Mouse (Mus musculus) embryonic facial prominence, embryonic 13.5 days (tissue): ENCODE results near the gene C130050O18Rik. TPM values are rescaled to one million over a fixed set of nuclear protein-coding genes. Genes with fewer than 3 reads are reported as not detected.
A peak's percentile ranks its signal among the peaks of the same experiment; 100 is the strongest.

Experiments
- ATAC-seq: fragments of 200-750 bp; cut with Nextera tagmentation; 2 replicates; pipeline ENCODE4 v1.8.0; 2017; ENCODE audit warnings: low read depth; ENCODE audit not compliant: insufficient number of reproducible peaks, insufficient read depth, low FRiP score, low TSS enrichment
- H3K27ac ChIP-seq: fragments of 300-500 bp; sonication (generic); 2 replicates; pipeline ENCODE4 v1.5.1; 2015; ENCODE audit warnings: moderate library complexity, mild to moderate bottlenecking, inconsistent platforms
- H3K27me3 ChIP-seq: fragments of 300-500 bp; sonication (generic); 2 replicates; pipeline ENCODE4 v1.6.1; 2015; ENCODE audit warnings: mild to moderate bottlenecking, inconsistent platforms
- H3K36me3 ChIP-seq: fragments of 300-500 bp; sonication (generic); 2 replicates; pipeline ENCODE4 v1.6.1; 2015; ENCODE audit warnings: mild to moderate bottlenecking, inconsistent platforms
- H3K4me1 ChIP-seq: fragments of 300-500 bp; sonication (generic); 2 replicates; pipeline ENCODE4 v1.6.1; 2015; ENCODE audit warnings: inconsistent platforms
- H3K4me2 ChIP-seq: fragments of 300-500 bp; sonication (generic); 2 replicates; pipeline ENCODE4 v1.6.1; 2015; ENCODE audit warnings: moderate library complexity, mild to moderate bottlenecking, inconsistent platforms
- H3K4me3 ChIP-seq: fragments of 300-500 bp; sonication (generic); 2 replicates; pipeline ENCODE4 v1.5.1; 2015; ENCODE audit warnings: mild to moderate bottlenecking, inconsistent platforms
- H3K9ac ChIP-seq: fragments of 300-500 bp; sonication (generic); 2 replicates; pipeline ENCODE4 v1.6.1; 2015; ENCODE audit warnings: mild to moderate bottlenecking, inconsistent platforms
- H3K9me3 ChIP-seq: fragments of 300-500 bp; sonication (generic); 2 replicates; pipeline ENCODE4 v1.6.1; 2016; ENCODE audit warnings: inconsistent platforms
- WGBS: fragments of 180-500 bp; shearing (Covaris S2); methylation state at CpG from one replicate; pipeline ENCODE4 v1.1.7; 2015; ENCODE audit warnings: mixed read lengths; 5-methylcytosine and 5-hydroxymethylcytosine counted together
- polyA plus RNA-seq: library from polyadenylated mRNA; unstranded; fragments of >200 nt; fragmentation: Nextera tagmentation; extraction: Ambion mirVana; gene quantifications from 2 replicates; pipeline ENCODE4 v1.2.1, GENCODE M21; 2015

Gene C130050O18Rik
- polyA plus RNA-seq, 1 experiment from 2014 or later = 3.1 TPM

- Histone ChIP-seq H3K27ac (no peak overlapping the region), H3K4me1 (peaks cover 29% of the 10 kb centered on the region), H3K4me3 (no peak overlapping the region), H3K27me3 (no peaks in the 10 kb centered on the region), H3K4me2 (no peak overlapping the region), H3K36me3 (no peaks in the 10 kb centered on the region), H3K9ac (0 out of 2 replicates have a peak overlapping the region, but pooled peaks have one; percentile 32), H3K9me3 (no peaks in the 10 kb centered on the region)
- WGBS = 82% methylated on average over 8 of the region's 8 CpGs
- ATAC-seq = no peak
Observed at GRCm38 (mm10) chr5:139403692-139404260, 1.3 kb upstream of the C130050O18Rik start.

GRCm38 (mm10) chr5:139405478-139405877 is 398 bp downstream of the C130050O18Rik start:
- Histone ChIP-seq H3K4me1 (peaks cover 31% of the 10 kb centered on the region), H3K36me3 (no peaks in the 10 kb centered on the region), H3K9ac (peak overlapping the region; percentile 27; the same call in 1 of the 2 replicates), H3K27ac (peak overlapping the region; percentile 78; the same call in 1 of the 2 replicates), H3K9me3 (no peaks in the 10 kb centered on the region), H3K4me2 (no peak overlapping the region), H3K27me3 (no peaks in the 10 kb centered on the region), H3K4me3 (no peak overlapping the region)
- no peak for ATAC-seq
- 72% methylated on average over 7 of the region's 7 CpGs for WGBS

DNA sequence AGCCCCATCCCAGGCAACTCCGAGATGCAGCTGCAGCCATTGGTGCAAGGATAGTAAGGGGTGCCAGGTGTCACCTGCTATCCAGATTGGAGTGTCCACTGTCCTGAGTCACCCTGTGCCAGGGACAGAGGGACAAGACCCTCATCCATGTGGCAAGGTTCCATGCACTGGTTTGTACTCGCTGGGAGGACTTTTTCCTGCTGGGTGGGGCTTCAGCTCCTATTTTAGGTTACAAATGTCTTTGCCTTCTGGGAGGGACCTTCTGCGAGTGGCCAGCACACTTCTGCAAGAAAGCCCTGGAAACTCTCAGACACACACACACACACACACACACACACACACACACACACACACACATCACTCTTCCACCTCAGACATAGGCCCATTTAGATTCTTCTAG is 873 bp downstream of the C130050O18Rik start:
- Histone ChIP-seq H3K4me1 (peaks cover 31% of the 10 kb centered on the region), H3K9me3 (no peaks in the 10 kb centered on the region), H3K27ac (peak overlapping the region; percentile 78; the same call in 1 of the 2 replicates), H3K9ac (no peak overlapping the region), H3K36me3 (no peaks in the 10 kb centered on the region), H3K4me2 (no peak overlapping the region), H3K4me3 (no peak overlapping the region), H3K27me3 (no peaks in the 10 kb centered on the region)
- WGBS = 72% methylated on average over 3 of the region's 3 CpGs
- ATAC-seq = no peak

- Histone ChIP-seq H3K9me3 (no peaks in the 10 kb centered on the region), H3K4me2 (peak overlapping the region; percentile 32), H3K27ac (peak overlapping the region; percentile 78), H3K27me3 (no peaks in the 10 kb centered on the region), H3K4me3 (0 out of 2 replicates have a peak overlapping the region, but pooled peaks have one; percentile 7), H3K36me3 (no peaks in the 10 kb centered on the region), H3K9ac (no peak overlapping the region), H3K4me1 (peaks cover 31% of the 10 kb centered on the region)
- 82% methylated on average over 14 of the region's 14 CpGs for WGBS
- ATAC-seq = no peak
Observed at GRCm38 (mm10) chr5:139407121-139407885, 2.2 kb downstream of the C130050O18Rik start.

GRCm38 (mm10) chr5:139408511-139408910 is 3.4 kb downstream of the C130050O18Rik start:
- Histone ChIP-seq H3K9ac (no peak overlapping the region), H3K4me3 (no peak overlapping the region), H3K27me3 (no peaks in the 10 kb centered on the region), H3K4me1 (peaks cover 31% of the 10 kb centered on the region), H3K4me2 (no peak overlapping the region), H3K36me3 (no peaks in the 10 kb centered on the region), H3K9me3 (no peaks in the 10 kb centered on the region), H3K27ac (no peak overlapping the region)
- no peak for ATAC-seq
- 81% methylated on average over 7 of the region's 7 CpGs for WGBS

- Histone ChIP-seq H3K9me3 (no peaks in the 10 kb centered on the region), H3K4me2 (no peak overlapping the region), H3K4me3 (no peak overlapping the region), H3K27ac (0 out of 2 replicates have a peak overlapping the region, but pooled peaks have one; percentile 2), H3K4me1 (peaks cover 31% of the 10 kb centered on the region), H3K36me3 (peaks cover 7% of the 10 kb centered on the region), H3K9ac (no peak overlapping the region; the same call in 1 of the 2 replicates), H3K27me3 (no peaks in the 10 kb centered on the region)
- WGBS = 80% methylated on average over 12 of the region's 12 CpGs
- ATAC-seq = no peak
Observed at GRCm38 (mm10) chr5:139409412-139409811, 4.3 kb downstream of the C130050O18Rik start.

DNA sequence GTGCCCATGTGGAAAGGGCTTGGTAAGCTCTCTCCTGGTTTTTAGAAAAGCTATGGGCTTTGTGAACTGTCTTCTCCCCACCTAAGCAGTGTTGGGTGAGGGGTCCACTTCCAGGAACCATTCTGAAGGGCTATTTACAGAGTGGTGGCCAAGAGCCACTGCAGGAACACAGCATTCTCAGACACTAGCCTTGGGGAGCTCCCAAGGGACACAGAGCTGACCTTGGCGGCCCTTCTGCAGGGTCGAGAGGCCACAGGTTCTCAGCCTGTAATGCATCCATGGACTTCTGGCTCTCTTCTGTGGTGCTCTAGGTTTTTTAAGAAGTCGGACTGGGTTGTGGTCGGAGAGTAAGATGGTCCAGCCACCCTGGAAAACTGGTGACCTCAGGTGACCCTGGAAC is 5.0 kb downstream of the C130050O18Rik start:
- H3K9ac ChIP-seq = no peak overlapping the region
- no peak for ATAC-seq
- H3K36me3 ChIP-seq = peaks cover 9% of the 10 kb centered on the region
- H3K4me2 ChIP-seq = no peak overlapping the region
- H3K4me1 ChIP-seq = peaks cover 31% of the 10 kb centered on the region
- no peaks in the 10 kb centered on the region for H3K27me3 ChIP-seq
- no peaks in the 10 kb centered on the region for H3K9me3 ChIP-seq
- 76% methylated on average over 4 of the region's 4 CpGs for WGBS
- no peak overlapping the region for H3K4me3 ChIP-seq
- no peak overlapping the region for H3K27ac ChIP-seq

- no peak overlapping the region for H3K4me2 ChIP-seq
- H3K4me3 ChIP-seq = no peak overlapping the region
- 95% methylated on average over 6 of the region's 6 CpGs for WGBS
- no peak overlapping the region for H3K9ac ChIP-seq
- no peaks in the 10 kb centered on the region for H3K27me3 ChIP-seq
- no peak for ATAC-seq
- peaks cover 9% of the 10 kb centered on the region for H3K36me3 ChIP-seq
- H3K27ac ChIP-seq = no peak overlapping the region
- no peaks in the 10 kb centered on the region for H3K9me3 ChIP-seq
- H3K4me1 ChIP-seq = peaks cover 22% of the 10 kb centered on the region
Observed at GRCm38 (mm10) chr5:139411117-139411516, 6.0 kb downstream of the C130050O18Rik start.

GRCm38 (mm10) chr5:139411665-139412314 is 6.7 kb downstream of the C130050O18Rik start:
- Histone ChIP-seq H3K4me3 (no peak overlapping the region), H3K36me3 (peaks cover 9% of the 10 kb centered on the region)

GRCm38 (mm10) chr5:139413545-139413944 is 8.5 kb downstream of the C130050O18Rik start:
- H3K9me3 ChIP-seq = 0 out of 2 replicates have a peak, but pooled peaks cover 3% of the 10 kb centered on the region
- H3K4me2 ChIP-seq = no peak overlapping the region
- H3K27me3 ChIP-seq = no peaks in the 10 kb centered on the region
- no peak for ATAC-seq
- 87% methylated on average over 4 of the region's 4 CpGs for WGBS
- peaks cover 9% of the 10 kb centered on the region for H3K36me3 ChIP-seq
- no peak overlapping the region for H3K4me3 ChIP-seq
- no peak overlapping the region for H3K9ac ChIP-seq
- peaks cover 6% of the 10 kb centered on the region; the same call in 1 of the 2 replicates for H3K4me1 ChIP-seq
- no peak overlapping the region for H3K27ac ChIP-seq

More at GRCm38 (mm10) chr5:139411665-139412314, 6.7 kb downstream of the C130050O18Rik start:
- Histone ChIP-seq H3K4me1 (peaks cover 18% of the 10 kb centered on the region), H3K4me2 (no peak overlapping the region), H3K9ac (no peak overlapping the region), H3K9me3 (no peaks in the 10 kb centered on the region), H3K27me3 (no peaks in the 10 kb centered on the region), H3K27ac (no peak overlapping the region)
- ATAC-seq = no peak
- 81% methylated on average over 15 of the region's 15 CpGs for WGBS

DNA sequence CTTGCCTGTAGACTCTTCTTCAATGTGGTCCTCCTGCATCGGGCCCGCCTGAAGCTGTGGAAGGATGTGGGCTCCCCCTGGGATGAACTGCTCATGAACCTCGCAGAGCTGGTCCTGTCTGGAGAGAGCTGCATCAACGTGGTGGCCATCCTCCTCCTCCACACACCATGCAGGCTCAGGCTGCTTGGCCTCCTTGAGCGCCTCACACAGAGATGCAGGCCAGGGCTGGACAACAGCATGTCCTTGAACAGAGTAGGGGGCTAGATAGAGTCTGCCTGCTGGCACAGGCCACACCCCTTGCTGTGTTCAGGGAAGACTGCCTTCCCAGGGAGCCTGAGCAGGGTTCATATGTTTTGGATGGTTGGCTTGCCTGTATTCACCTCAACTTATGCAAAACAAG is 9.9 kb downstream of the C130050O18Rik start:
- Histone ChIP-seq H3K4me1 (peaks cover 5% of the 10 kb centered on the region; the same call in 1 of the 2 replicates), H3K9me3 (0 out of 2 replicates have a peak, but pooled peaks cover 3% of the 10 kb centered on the region), H3K4me3 (no peak overlapping the region), H3K27ac (no peak overlapping the region), H3K4me2 (no peak overlapping the region), H3K27me3 (no peaks in the 10 kb centered on the region), H3K36me3 (peaks cover 9% of the 10 kb centered on the region), H3K9ac (no peak overlapping the region)
- WGBS = 91% methylated on average over 5 of the region's 5 CpGs
- no peak for ATAC-seq
